Mouse (Mus musculus) olfactory bulb, adult 2 months (tissue): ENCODE data around the gene Ankrd39. TPM values are rescaled to one million over a fixed set of nuclear protein-coding genes. Genes with fewer than 3 reads are reported as not detected.

ENCODE experiments used
- H3K27ac ChIP-seq: fragments of 200-500 bp; 2 replicates; pipeline ENCODE4 v1.5.1; 2012; ENCODE audit warnings: low read depth, low read length; ENCODE audit not compliant: insufficient read depth
- H3K4me1 ChIP-seq: fragments of 200-500 bp; 2 replicates; pipeline ENCODE4 v1.6.1; 2012; ENCODE audit warnings: low read length; ENCODE audit not compliant: control insufficient read depth, insufficient read depth
- H3K4me3 ChIP-seq: fragments of 200-500 bp; 2 replicates; pipeline ENCODE4 v1.5.1; 2012; ENCODE audit warnings: mild to moderate bottlenecking, low read depth, low read length, moderate library complexity; ENCODE audit not compliant: insufficient read depth
- CTCF ChIP-seq: fragments of 200-500 bp; IDR thresholded peaks from 2 replicates; pipeline ENCODE4 v1.5.1; 2012; ENCODE audit warnings: low read depth, mild to moderate bottlenecking, low read length, moderate library complexity; ENCODE audit not compliant: insufficient read depth
- POLR2A ChIP-seq: fragments of 200-500 bp; IDR thresholded peaks from 2 replicates; pipeline ENCODE4 v1.6.1; 2012; ENCODE audit warnings: mild to moderate bottlenecking, low read depth, low read length, moderate library complexity; ENCODE audit not compliant: insufficient read depth
- WGBS: fragments of 180-500 bp; shearing (Covaris S2); methylation state at CpG from one replicate; pipeline ENCODE4 v1.1.7; 2018; 5-methylcytosine and 5-hydroxymethylcytosine counted together
- polyA plus RNA-seq: library from polyadenylated mRNA; stranded (reverse); fragments of >200 nt; gene quantifications from 2 replicates; pipeline ENCODE4 v1.2.4, GENCODE M21; 2012; ENCODE audit warnings: low replicate concordance; ENCODE audit not compliant: missing spikeins, insufficient read depth, insufficient read length

Ankrd39 gene
- polyA plus RNA-seq, 1 experiment = not detected

DNA sequence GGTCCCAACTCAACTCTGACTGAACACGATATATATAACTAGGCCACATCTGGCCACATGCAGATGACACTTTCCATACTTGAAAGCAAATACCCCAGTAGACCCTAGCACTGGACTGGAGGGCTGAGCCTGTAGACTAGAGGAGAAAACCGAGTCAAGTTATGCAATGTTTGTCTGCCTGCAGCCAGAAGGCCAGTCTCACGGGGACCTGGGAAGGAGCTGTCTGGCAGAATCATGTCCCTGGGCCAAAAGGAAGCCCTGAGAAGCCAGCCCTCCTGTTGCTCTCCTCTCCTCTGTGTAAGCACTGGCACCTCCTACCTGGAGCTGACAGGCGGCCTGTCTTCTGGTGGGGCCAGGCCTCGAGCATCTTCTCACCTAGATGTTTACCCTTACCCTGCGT lies 28.1 kb upstream of the Ankrd39 start:
- Histone ChIP-seq H3K27ac (no peak overlapping the region), H3K4me1 (peaks cover 27% of the 10 kb centered on the region), H3K4me3 (no peak overlapping the region)
- no peak for TF ChIP-seq POLR2A
- TF ChIP-seq CTCF = no peak
- 85% methylated on average over 6 of the region's 6 CpGs for WGBS

GRCm38 (mm10) chr1:36574196-36574955 lies 27.1 kb upstream of the Ankrd39 start:
- WGBS = 89% methylated on average over 5 of the region's 5 CpGs
- no peak for TF ChIP-seq CTCF
- Histone ChIP-seq H3K27ac (no peak overlapping the region), H3K4me3 (no peak overlapping the region), H3K4me1 (peaks cover 24% of the 10 kb centered on the region)

DNA sequence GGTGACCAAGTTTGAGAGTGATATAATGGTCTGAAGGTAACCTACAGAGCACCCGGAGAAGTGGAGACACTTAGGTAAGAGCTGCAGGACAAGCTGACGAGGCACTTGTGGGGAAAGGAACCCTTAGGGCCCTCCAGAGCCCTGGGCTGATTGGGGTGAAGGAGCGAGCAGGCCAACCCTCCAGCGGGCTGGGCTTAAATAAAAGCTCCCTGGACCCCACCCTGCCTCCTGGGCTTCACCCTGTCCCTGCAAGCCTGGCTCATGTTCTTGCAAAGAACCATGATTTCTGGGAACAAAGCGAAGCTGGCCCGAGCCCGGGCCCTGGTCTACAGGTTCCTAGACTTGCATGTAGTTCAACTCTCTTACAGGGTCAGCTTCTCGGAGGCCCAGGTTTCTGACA lies 26.3 kb upstream of the Ankrd39 start:
- no peak overlapping the region for H3K27ac ChIP-seq
- peaks cover 29% of the 10 kb centered on the region for H3K4me1 ChIP-seq
- TF ChIP-seq POLR2A = no peak
- TF ChIP-seq CTCF = no peak
- WGBS = 96% methylated on average over 8 of the region's 8 CpGs
- H3K4me3 ChIP-seq = no peak overlapping the region

- Histone ChIP-seq H3K4me1 (peaks cover 37% of the 10 kb centered on the region), H3K27ac (no peak overlapping the region), H3K4me3 (no peak overlapping the region)
- TF ChIP-seq CTCF (no peak), POLR2A (no peak)
- 72% methylated on average over 1 of the region's 1 CpGs for WGBS
Observed at GRCm38 (mm10) chr1:36572709-36573108, 25.5 kb upstream of the Ankrd39 start.

GRCm38 (mm10) chr1:36572140-36572700 lies 25.0 kb upstream of the Ankrd39 start:
- Histone ChIP-seq H3K4me3 (no peak overlapping the region), H3K27ac (no peak overlapping the region), H3K4me1 (peaks cover 36% of the 10 kb centered on the region)
- TF ChIP-seq CTCF = no peak
- no peak for TF ChIP-seq POLR2A
- 100% methylated on average over 2 of the region's 2 CpGs for WGBS

DNA sequence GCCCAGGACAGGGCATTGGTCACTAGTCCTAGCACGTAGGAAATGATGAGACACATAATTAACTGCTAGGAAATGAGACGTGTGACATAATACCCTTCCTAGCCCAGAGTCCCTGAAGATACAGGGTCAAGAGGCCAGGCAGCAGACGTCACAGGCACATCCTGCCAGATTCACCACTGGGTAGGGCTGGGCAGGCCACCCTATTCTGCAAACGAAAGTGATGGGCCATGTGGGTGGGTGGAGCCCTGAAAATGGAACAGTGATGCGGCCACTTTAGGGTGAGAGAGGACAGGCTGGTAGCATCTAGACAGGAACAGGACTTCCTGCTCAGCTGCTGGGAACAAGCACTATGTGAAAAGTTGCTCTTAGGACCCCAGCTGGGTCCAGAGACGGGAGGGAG lies 24.4 kb upstream of the Ankrd39 start:
- TF ChIP-seq CTCF (no peak), POLR2A (no peak)
- H3K4me3 ChIP-seq = no peak overlapping the region
- H3K27ac ChIP-seq = no peak overlapping the region
- peaks cover 30% of the 10 kb centered on the region for H3K4me1 ChIP-seq
- WGBS = 83% methylated on average over 6 of the region's 6 CpGs

GRCm38 (mm10) chr1:36570320-36570719 lies 23.1 kb upstream of the Ankrd39 start:
- TF ChIP-seq POLR2A (no peak), CTCF (no peak)
- peaks cover 20% of the 10 kb centered on the region for H3K4me1 ChIP-seq
- WGBS = 97% methylated on average over 5 of the region's 5 CpGs

GRCm38 (mm10) chr1:36569694-36570276 lies 22.5 kb upstream of the Ankrd39 start:
- no peak overlapping the region for H3K27ac ChIP-seq
- TF ChIP-seq CTCF (no peak), POLR2A (no peak)
- WGBS = 66% methylated on average over 7 of the region's 7 CpGs
- no peak overlapping the region for H3K4me3 ChIP-seq
- peaks cover 20% of the 10 kb centered on the region for H3K4me1 ChIP-seq

More at GRCm38 (mm10) chr1:36570320-36570719, 23.1 kb upstream of the Ankrd39 start:
- Histone ChIP-seq H3K4me3 (no peak overlapping the region), H3K27ac (no peak overlapping the region)

GRCm38 (mm10) chr1:36568776-36569175 lies 21.5 kb upstream of the Ankrd39 start:
- WGBS = 78% methylated on average over 4 of the region's 4 CpGs
- peaks cover 17% of the 10 kb centered on the region for H3K4me1 ChIP-seq
- no peak overlapping the region for H3K4me3 ChIP-seq
- no peak overlapping the region for H3K27ac ChIP-seq
- no peak for TF ChIP-seq POLR2A
- no peak for TF ChIP-seq CTCF
